Mouse (Mus musculus): ENCODE data around the gene Zyg11b.

Zyg11b gene

DNA sequence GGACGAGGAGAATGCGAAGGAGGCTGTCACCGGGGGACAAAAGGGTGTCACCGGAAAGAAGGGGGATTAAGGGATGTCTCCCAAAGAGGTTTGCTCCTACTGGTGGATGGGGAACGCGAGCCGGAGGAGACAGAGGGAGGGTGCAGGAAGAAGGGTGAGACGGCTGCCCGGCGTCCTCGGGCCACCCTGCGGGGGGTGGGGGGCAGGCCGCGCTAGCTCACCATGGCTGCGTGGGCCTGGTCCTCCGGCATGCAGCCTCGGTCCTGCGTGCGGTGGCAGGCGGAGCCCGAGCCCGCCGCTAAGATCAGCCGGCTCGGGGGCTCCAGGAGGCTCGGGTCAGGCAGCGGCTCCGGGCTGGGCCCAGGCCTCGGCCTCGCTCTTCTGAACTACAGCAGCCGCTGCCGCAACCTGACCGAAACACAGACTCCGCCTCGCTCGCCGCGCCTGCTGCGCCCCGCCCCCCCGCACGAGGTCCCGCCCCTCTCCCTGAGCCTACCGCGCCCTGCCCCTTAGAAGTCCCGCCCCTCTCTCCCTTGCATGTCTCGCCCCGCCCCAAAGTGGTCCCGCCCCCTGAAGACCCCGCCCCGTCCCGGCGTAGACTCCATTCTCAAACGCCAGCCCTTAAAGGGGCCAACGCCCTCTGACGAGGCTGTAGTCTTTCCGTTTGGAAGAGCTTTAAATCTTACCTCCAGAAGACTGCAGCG is at the start of gene Zyg11b:
TSS of gene Zyg11b (minus strand) at position 427 of the 704 bp plus-strand sequence.
- DNase-seq (ENCODE audit: low read depth), result peak; percentile 95

DNA sequence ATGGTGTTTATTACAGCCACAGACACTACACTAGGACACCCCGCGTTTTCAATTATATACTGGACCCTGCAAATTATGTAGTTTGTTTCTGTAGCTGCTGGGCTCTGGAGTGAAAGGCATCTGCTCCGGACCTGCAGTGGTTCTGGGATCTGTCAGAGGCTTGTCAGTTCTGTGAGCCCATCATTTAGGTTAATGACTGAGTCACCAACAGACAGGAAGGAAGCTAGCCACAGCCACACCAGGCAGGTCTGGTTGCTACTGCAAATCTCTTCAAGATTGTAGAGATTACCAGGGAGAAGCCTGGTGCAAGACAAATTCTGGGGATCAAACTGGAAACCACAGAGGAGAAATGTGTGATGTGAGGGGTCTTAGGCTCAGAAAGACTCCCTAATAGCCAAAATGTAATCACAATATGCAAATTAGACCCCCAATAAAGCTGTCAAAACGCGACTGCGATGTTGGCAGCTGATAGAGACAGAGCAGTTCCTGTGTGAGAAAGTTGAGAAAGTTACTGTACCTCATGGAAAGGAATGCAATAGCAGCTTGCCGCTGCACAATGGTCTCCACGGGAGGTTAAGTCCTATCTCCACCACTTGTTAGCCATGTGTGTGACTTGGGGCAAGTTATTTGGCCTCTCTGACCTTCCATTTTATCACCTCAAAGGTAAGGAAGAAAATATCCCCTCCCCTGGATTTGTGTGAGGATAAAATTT is 49.1 kb upstream of the Zyg11b start:
- DNase-seq (ENCODE audit: low read depth), result no peak

DNA sequence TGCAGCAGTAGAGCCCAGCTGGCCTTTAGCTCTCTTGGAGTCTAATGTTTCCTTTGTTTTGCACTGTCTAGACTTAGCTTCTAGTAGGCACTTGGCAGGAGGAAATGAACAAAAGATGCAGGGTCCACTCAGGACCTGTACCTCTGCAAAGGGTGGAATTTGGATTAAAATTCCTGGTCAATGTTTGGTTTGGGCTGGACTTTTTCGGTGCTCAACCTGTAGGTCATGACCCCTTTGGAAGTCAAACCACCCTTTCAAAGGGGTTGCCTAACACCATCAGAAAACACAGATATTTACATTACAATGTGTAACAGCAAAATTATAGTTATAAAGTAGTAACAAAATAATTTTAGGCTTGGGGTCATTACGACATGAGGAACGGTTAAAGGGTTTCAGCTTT is 48.2 kb upstream of the Zyg11b start:
- DNase-seq (ENCODE audit: low read depth), result no peak

DNA sequence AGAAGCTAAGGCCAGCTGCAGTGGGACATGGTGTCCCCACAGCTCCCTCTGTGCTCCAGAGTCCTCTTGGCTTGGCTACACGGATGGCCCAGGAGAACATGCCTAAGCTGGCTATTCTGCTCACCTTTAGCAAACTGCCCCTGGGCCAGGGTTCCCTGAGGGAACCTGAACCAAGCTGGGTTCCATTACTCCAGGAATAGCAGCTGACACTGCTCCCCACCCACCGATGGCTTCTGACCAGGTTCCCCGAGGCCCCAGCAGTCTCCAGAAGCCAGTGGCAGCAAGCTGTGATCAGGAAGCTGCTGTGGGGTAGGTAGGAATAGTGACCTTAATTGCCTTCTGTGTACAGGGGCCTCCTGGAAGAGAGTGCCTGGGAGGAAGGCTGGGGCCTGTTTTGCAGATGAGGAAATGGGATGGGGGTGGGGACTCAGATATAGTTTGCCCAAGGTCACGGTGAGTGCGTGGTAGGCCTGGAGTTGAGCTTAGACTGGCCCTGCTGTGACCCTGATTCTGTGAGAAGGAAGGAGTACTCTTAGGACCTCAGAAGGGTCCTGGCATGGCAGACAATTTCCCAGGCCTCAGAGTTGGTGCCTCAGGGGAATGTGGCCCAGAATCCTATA is 47.5 kb upstream of the Zyg11b start:
- DNase-seq (ENCODE audit: low read depth), result no peak

DNA sequence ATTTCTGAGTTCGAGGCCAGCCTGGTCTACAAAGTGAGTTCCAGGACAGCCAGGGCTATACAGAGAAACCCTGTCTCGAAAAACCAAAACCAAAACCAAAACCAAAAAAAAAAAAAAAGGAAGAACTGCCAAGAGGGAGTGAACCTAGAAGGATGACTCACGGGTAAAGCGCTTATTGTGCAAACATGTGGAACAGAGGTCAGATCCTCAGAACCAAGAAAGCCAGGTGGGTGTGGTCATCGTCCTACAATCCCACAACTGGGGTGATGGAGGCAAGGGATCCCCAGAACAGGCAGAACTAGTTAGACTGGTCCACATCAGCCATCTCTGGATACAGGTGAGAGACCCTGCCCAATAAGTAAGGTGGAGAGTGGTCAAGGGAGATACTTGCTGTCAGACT is 46.2 kb upstream of the Zyg11b start:
- DNase-seq (ENCODE audit: low read depth), result no peak

DNA sequence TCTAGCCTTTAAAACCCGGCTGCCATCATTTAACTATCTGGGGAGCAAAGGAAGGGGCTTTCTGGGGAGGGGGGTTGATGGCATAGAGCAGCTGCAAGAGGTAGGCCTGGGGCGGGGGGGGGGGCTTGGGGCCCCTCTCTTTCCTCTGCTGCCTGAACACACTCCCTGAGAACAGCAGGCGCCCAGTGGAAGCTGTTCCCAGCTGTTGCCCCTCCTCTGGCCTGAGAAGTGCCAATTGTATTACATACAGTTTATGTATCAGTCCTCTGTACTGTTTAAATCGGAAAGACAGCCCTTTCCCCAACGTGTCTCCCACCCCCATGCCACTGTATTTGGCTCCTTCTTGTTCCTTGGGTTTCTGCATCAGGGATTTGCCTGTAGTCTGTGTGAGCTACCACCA is 44.9 kb upstream of the Zyg11b start:
- no peak for DNase-seq (ENCODE audit: low read depth)

DNA sequence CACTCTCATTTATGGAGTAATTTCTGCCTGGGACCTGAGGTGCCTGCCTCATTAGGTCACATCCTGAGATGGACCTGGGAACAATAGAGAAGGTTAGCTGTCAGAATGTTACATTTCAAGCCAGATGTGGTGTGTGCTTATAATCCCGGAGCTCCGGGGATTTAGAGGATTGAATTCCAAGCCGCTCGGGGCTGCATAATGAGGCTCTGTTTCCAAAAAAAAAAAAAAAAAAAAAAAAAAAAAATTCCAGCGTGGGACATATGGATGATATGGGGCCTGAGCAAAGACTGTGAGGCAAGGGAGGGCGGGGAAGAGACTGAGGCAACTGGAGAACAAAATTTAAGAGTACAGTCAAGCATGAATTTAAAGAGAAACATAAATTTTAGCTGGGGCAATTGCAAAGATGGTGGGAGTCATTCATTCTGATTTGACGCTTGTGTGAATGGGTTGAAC is 43.8 kb upstream of the Zyg11b start:
- DNase-seq (ENCODE audit: low read depth), result no peak

DNA sequence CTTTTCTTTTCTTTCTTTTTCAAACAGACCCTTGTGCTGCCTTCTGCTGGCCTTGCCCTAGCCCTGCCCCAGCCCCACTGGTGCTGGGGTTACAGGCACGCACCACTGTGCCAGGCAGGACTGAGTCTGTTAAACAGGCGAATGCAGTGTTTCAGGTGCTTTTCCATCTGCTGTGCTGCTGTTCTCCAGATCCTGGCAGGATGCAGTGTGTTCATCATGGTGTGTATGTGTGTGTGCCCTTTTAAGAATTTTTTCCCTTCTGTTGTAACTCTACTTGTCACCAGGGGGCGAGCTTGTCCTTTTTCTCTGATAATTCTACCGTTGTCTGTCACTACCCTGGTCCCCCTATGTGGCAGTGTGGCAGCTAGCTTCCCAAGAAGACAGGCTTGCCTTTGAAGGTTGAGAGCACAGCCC is 38.4 kb upstream of the Zyg11b start:
- DNase-seq (ENCODE audit: low read depth), result peak; percentile 79

DNA sequence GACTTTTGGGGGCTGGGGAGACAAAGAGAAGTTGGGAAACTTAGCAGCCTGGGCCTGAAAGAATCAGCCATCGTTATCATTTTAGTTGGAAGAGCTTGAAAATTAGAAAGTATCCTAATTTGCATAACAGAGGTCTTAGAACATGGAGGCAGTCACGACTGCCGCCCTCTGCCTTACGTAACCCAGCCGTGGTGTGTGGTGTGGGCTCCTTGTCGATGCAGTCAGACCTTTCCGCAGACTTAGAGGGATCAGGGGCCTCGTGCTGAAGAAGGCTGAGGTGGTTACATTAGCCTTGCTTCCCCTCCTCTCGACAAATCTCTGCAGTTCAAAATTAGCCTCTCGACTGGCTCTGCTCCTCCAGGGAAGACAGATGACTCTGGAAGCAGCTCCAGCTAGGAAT is 37.9 kb upstream of the Zyg11b start:
- no peak for DNase-seq (ENCODE audit: low read depth)

DNA sequence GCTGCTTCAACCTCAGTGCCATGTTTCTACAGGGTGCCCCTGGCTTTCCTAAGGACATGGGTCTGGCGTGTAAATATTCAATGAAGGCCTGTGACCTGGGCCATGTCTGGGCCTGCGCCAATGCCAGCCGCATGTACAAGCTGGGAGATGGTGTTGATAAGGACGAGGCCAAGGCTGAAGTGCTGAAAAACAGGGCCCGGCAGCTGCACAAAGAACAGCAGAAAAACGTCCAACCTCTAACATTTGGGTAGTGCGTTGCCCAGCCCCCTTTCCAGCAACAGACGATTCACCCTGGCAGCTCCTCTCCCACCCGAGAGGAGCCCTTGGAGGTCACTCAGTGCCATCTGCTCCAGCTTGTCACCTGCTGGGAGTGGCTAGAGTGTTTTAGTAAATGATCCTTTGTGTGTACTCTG is 37.4 kb upstream of the Zyg11b start:
- no peak for DNase-seq (ENCODE audit: low read depth)

DNA sequence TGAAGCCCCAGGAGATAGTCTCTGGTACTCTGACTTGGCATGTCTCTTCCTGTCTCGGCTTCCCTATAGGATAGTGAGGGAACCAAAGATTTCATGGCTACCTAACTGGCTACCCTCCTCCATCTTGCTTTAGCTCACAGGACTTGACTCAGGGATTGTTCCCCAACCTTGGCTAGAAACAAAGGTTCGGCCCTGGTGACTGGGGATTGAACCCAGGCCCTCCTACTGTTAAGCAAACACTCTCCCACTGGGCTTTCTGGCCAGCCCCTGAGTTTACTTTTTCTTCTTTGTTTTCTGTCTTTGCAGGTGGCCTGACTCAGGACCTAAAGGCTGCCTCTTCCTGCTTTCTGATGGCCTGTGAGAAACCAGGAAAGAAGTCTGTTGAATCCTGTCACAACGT is 36.9 kb upstream of the Zyg11b start:
- DNase-seq (ENCODE audit: low read depth), result no peak

DNA sequence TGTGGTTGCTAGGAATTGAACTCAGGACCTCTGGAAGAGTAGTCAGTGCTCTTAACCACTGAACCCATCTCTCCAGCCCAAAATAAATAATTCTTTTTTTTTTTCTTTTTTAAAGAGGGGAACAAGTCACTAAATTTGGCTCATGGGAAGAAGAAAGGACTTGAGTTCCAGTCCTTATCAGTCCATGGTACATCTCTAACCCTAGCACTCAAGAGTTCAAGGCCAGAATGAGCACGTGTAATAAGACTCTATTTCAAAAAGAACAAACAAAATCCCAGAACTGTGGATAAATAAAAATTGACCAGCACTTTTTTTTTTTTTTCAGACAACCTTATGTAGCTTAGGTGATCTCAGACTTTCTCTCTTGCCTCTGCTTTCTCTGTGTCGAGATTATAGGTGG is 35.9 kb upstream of the Zyg11b start:
- DNase-seq (ENCODE audit: low read depth), result no peak

DNA sequence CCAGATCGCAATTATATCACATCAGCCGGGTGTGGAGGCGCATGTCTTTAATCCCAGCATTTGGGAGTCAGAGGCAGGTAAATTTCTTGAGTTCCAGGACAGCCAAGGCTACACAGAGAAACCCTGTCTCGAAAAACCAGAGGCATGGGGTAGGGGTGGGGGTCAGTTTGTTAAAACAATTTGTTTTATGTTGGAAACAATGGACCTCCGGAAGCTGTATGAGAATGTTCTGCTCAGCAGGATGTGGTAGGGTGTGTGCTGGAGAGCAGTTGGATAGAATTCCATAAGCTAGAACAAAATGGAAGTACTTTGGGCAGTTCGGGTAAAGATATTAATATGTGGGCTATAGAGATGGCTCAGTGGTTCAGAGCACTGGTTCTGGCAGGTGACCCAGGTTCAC is 34.5 kb upstream of the Zyg11b start:
- DNase-seq (ENCODE audit: low read depth), result no peak

DNA sequence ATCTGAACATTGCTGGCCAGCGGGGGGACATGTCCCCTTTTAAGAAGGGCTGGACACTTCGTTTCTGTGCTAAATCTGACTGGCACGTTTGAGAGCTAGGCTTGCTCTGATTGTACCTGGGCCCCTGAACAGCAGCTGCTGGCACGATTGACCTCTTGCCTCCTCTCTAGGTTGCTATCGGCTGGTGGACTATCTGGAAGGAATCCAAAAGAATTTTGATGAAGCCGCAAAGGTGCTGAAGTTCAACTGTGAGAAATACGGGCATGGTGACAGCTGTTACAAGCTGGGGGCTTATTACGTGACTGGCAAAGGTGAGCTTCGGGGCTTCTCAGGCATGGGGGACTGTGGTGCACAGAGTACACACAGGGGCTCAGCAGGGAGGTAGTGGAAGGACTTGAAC is 31.1 kb upstream of the Zyg11b start:
- DNase-seq (ENCODE audit: low read depth), result no peak

DNA sequence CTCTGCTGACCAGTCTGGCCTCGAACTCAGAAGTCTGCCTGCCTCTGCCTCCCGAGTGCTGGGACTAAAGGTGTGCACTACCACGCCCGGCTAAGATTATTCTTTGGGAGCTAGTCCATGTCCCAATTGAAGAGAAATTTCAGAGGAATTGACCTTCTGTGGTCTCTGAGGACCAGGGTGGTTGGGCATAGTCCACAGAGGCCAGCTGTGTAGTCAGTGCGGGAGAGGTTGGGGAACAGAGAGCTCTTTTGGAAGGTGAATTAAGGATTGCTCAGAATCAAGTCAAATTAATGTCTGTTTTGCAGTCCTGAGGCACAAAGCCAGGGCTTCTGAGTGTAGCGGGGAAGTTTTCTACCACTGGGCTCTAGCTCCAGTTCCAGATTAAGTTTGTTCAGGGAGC is 28.9 kb upstream of the Zyg11b start:
- DNase-seq (ENCODE audit: low read depth), result no peak

DNA sequence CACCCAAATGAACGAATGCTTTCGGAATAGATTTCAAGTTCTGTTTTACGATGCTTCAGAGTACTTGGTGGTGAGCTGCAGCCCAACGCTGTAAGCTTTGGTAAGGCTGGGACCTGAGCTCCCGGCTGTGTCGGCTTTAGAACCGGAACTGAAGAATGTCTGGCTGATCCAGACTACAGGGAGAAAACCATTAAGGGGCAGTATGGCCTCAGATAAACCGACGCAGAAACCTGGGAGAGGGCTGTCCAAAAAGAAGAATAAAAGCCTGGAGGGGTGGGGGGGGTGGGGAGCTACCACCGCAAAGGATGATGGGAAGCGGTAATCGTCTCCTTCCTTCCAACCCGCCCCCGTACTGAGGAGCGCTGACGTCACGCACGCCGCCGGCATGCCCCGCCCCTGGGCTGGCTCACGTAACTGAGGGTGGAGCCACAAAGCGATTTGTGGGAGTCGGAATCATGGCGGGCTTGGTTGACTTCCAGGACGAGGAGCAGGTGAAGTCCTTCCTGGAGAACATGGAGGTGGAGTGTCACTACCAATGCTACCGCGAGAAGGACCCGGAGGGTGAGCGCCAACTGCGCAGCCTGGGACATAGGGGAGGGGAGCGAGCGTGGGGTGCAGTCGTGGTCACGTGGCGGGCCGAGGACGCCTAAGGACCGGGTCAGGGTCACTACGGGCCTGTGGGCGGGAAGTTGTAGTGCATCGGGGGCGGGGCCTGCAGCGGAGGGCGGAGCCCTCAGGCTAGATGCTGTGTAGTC is 27.0 kb upstream of the Zyg11b start, which contains the start of gene Coa7:
TSS of gene Coa7 (plus strand) at position 411 of the 755 bp plus-strand sequence.
- peak; percentile 99 for DNase-seq (ENCODE audit: low read depth)

DNA sequence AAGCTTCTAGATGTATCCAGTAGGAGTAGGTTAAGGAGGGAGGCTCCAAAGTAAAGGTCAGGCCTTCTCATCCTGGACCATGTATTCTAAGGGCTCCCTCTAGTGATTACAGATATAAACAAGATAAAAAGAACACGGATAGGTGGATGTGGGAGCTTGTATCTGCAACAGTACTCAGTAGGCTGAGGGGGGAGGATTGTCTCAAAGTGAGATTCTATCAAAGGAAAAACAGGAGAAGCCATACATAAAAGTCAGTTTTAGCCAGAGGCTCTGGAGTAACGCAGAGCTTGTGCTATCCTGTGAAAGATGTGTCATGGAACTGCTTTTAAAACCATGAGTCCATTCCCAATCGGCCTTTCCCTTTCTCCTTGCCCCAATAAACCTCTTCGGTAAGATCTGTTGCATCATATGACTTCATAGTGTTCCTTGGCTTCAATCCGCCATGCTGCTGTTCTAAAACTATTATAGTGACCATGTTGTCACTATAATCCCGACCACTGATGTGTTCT is 26.2 kb upstream of the Zyg11b start:
- DNase-seq (ENCODE audit: low read depth), result peak; percentile 76

DNA sequence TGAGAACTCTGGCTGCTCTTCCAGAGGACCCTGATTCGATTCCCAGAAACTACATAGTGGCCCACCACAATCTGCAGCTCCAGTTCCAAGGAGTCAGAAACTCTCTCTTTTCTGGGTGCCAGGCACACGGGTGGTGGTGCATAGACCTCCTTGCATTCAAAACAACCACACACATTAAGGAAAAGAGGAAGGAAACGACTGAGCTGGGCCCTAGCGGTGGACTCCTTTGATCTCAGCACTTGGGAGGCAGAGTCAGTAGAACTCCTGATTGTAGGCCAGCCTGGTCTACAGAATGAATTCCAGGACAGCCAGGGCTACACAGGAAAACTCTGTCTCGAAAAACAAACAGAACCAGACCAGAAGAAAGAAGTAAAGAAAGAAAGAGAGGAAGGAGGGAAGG is 22.7 kb upstream of the Zyg11b start:
- DNase-seq (ENCODE audit: low read depth), result no peak

DNA sequence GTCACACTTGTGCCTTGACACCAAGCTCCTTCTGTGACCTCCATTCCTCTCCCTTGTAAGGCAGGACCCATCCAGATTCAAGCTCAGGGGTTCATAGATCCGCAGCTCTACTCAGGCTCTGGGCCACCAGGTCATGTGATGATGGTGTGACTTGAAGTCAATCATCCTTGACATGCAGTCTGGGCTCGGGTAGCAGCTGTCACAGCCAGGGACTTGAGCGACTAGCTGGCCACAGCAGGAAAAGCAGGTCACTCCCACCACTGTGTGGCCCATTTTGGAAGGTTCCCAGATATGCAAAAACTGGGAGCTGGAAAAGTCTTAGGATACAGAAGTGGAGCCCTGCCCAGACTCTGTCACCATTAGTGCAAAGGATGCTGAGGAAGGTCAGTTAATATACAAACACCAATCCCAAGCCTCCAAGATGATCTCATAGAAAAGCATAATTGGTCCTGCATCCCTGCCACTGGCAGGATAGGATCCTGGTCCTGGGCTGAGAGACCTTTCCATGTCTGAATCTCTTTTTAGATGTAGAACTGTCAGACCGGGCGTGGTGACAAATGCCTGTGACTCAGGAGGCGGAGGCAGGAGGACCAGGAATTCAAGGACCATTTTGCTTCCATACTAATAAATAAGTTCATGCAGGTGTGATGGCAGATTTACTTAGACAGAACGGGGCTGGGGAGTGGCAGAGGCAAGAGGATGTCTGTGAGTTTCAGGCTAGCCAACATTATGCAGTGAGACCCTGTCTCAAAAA is 19.9 kb upstream of the Zyg11b start:
- DNase-seq (ENCODE audit: low read depth), result no peak

DNA sequence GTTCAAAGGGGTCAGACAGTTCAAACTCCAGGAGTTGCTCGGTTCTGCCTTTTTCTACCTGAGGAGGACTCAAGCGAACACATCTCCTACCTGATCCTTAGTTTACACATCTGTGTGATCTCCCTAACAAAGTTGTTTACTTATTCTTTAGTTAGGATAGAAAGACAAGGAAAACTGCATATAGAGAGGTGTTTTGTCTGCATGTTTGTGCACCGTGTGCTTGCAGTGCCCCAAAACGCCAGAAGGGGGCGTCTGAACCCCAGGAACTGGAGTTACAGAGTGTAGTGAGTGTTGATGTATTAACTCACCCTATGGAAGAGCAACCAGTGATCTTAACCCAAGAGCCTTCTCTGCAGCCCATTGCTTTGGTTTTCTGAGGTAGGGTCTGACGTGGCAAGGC is 18.9 kb upstream of the Zyg11b start:
- peak; percentile 74 for DNase-seq (ENCODE audit: low read depth)
